Mouse (Mus musculus) midbrain, embryonic 10.5 days (tissue): Measurements from ENCODE around the gene Adra2c. TPM values are rescaled to one million over a fixed set of nuclear protein-coding genes. Genes with fewer than 3 reads are reported as not detected.

Experiments used
- DNase-seq: peaks from one replicate; pipeline ENCODE4 v3.0.0-alpha.2; 2017; ENCODE audit warnings: low spot score
- H3K27ac ChIP-seq: fragments of 300-500 bp; sonication (generic); replicated peaks from 2 replicates; pipeline ENCODE4 v1.5.1; 2016; ENCODE audit warnings: mild to moderate bottlenecking
- H3K27me3 ChIP-seq: fragments of 300-500 bp; sonication (generic); 2 replicates; pipeline ENCODE4 v1.6.1; 2016; ENCODE audit warnings: low read depth, mild to moderate bottlenecking; ENCODE audit not compliant: poor library complexity, severe bottlenecking
- H3K36me3 ChIP-seq: fragments of 300-500 bp; sonication (generic); 2 replicates; pipeline ENCODE4 v1.6.1; 2016; ENCODE audit warnings: mild to moderate bottlenecking, moderate library complexity
- H3K4me1 ChIP-seq: fragments of 300-500 bp; sonication (generic); 2 replicates; pipeline ENCODE4 v1.6.1; 2016
- H3K4me3 ChIP-seq: fragments of 300-500 bp; sonication (generic); 2 replicates; pipeline ENCODE4 v1.5.1; 2016; ENCODE audit warnings: mild to moderate bottlenecking, moderate library complexity
- H3K9me3 ChIP-seq: fragments of 300-500 bp; sonication (generic); replicated peaks from 2 replicates; pipeline ENCODE4 v1.6.1; 2016; ENCODE audit warnings: mild to moderate bottlenecking
- WGBS: fragments of 180-500 bp; shearing (Covaris S2); methylation state at CpG from one replicate; pipeline ENCODE4 v1.1.7; 2016; 5-methylcytosine and 5-hydroxymethylcytosine counted together
- polyA plus RNA-seq: library from polyadenylated mRNA; unstranded; fragments of >200 nt; fragmentation: Nextera tagmentation; extraction: Ambion mirVana; gene quantifications from 2 replicates; pipeline ENCODE4 v1.2.1, GENCODE M21; 2016

The Adra2c gene
- polyA plus RNA-seq, result not detected in 2 replicates

GRCm38 (mm10) chr5:35278019-35278418 lies at the start of gene Adra2c:
Gene Adra2c, plus strand, starts transcription at chr5:35278319.
- 39% methylated on average over 3 of the region's 3 CpGs for WGBS
- H3K9me3 ChIP-seq, result no peaks in the 10 kb centered on the region
- H3K27ac ChIP-seq, result 0 out of 2 replicates have a peak within 1 kb of the TSS, but pooled peaks have one; percentile 23
- no peak for DNase-seq
- H3K27me3 ChIP-seq, result peaks cover 73% of the 10 kb centered on the region
- H3K36me3 ChIP-seq, result no peaks in the 10 kb centered on the region
- H3K4me3 ChIP-seq, result peak within 1 kb of the TSS; percentile 62
- peaks cover 27% of the 10 kb centered on the region for H3K4me1 ChIP-seq

DNA sequence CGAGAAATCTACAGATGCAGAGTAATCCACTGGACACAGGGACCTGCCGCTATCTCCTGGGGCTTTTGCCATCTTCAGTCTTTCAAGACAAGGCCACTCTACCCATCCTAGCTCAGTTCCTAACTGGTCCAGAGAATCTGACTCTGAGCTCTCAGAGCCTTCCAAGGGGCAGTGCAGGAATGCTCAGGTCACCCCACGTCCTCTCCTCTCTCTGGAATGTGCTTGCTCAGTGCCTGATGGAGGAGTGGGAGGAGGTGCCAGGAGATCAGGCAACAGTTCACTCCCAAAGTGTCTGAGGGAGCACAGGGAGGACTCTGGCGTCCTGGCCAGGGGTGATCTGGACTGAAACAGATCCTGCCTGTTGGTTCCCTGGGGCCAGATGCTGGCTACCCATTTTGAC lies 45.0 kb upstream of the Adra2c start:
- Histone ChIP-seq H3K9me3 (no peaks in the 10 kb centered on the region), H3K27ac (no peak overlapping the region), H3K4me3 (no peak overlapping the region), H3K4me1 (peaks cover 3% of the 10 kb centered on the region; the same call in 1 of the 2 replicates), H3K27me3 (0 out of 2 replicates have a peak, but pooled peaks cover 3% of the 10 kb centered on the region), H3K36me3 (no peaks in the 10 kb centered on the region)
- WGBS, result 73% methylated on average over 4 of the region's 4 CpGs
- DNase-seq, result no peak

DNA sequence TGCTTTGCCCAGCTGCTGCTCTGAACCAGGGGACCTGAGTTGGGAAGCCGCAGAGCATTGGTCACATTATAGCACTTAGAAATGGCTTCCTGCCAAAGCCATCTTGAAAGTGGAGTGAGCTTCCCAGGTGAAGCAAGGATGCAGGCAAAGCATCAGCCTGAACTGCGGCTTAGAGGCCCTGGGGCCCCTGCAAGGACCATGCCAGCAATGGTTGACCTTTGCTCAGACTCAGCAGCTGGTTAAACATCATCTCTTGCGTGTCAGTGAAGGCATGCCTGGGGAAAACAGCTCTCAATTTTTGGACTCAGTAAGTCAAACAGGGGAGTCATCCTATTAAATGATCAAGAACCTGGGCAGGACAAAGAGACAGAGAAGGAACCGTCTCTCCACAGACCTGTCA lies 40.4 kb upstream of the Adra2c start:
- Histone ChIP-seq H3K4me1 (0 out of 2 replicates have a peak, but pooled peaks cover 3% of the 10 kb centered on the region), H3K9me3 (no peaks in the 10 kb centered on the region; the same call in 1 of the 2 replicates), H3K4me3 (no peak overlapping the region), H3K27me3 (no peaks in the 10 kb centered on the region), H3K36me3 (no peaks in the 10 kb centered on the region), H3K27ac (no peak overlapping the region)
- WGBS, result 86% methylated on average over 4 of the region's 4 CpGs
- no peak for DNase-seq

DNA sequence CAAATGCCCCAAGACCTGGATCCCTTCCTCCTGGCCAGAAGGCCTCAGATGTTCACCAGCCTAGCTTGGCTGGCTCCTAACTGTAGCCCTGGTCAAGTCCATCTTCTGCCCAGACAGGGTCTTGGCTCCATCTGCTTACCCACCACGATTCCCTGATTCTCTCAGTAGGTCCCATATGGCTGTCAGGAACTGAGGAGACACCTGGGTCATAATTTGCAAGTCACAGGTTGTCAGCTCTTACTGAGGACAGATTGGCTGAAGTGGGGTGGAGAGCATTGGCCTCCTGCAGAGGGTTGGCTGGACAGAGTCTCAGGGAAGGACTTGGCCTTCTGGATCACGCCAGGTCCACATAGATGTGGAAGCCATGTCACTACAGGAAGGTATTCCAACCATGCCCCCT lies 39.5 kb upstream of the Adra2c start:
- 0 out of 2 replicates have a peak, but pooled peaks cover 3% of the 10 kb centered on the region for H3K4me1 ChIP-seq
- no peak overlapping the region for H3K4me3 ChIP-seq
- H3K27ac ChIP-seq, result no peak overlapping the region
- 89% methylated on average over 2 of the region's 2 CpGs for WGBS
- no peaks in the 10 kb centered on the region for H3K27me3 ChIP-seq
- H3K36me3 ChIP-seq, result no peaks in the 10 kb centered on the region
- H3K9me3 ChIP-seq, result no peaks in the 10 kb centered on the region; the same call in 1 of the 2 replicates
- no peak for DNase-seq

- Histone ChIP-seq H3K27ac (no peak overlapping the region), H3K4me3 (no peak overlapping the region), H3K36me3 (no peaks in the 10 kb centered on the region), H3K9me3 (no peaks in the 10 kb centered on the region; the same call in 1 of the 2 replicates), H3K4me1 (0 out of 2 replicates have a peak, but pooled peaks cover 6% of the 10 kb centered on the region), H3K27me3 (no peaks in the 10 kb centered on the region; the same call in 1 of the 2 replicates)
- DNase-seq, result no peak
- WGBS, result 82% methylated on average over 3 of the region's 3 CpGs
These were observed 36.6 kb upstream of the Adra2c start for GRCm38 (mm10) chr5:35241556-35241955.

GRCm38 (mm10) chr5:35244204-35244603 lies 33.9 kb upstream of the Adra2c start:
- WGBS, result 5% methylated on average over 1 of the region's 1 CpGs
- Histone ChIP-seq H3K9me3 (no peaks in the 10 kb centered on the region; the same call in 1 of the 2 replicates), H3K27me3 (no peaks in the 10 kb centered on the region; the same call in 1 of the 2 replicates), H3K4me3 (no peak overlapping the region), H3K27ac (no peak overlapping the region), H3K4me1 (0 out of 2 replicates have a peak, but pooled peaks cover 3% of the 10 kb centered on the region), H3K36me3 (no peaks in the 10 kb centered on the region)
- DNase-seq, result no peak

- 54% methylated on average over 11 of the region's 11 CpGs for WGBS
- no peak for DNase-seq
- Histone ChIP-seq H3K27me3 (no peaks in the 10 kb centered on the region; the same call in 1 of the 2 replicates), H3K27ac (no peak overlapping the region), H3K4me3 (no peak overlapping the region), H3K36me3 (no peaks in the 10 kb centered on the region), H3K9me3 (no peaks in the 10 kb centered on the region; the same call in 1 of the 2 replicates), H3K4me1 (0 out of 2 replicates have a peak, but pooled peaks cover 3% of the 10 kb centered on the region)
These were observed 32.4 kb upstream of the Adra2c start for GRCm38 (mm10) chr5:35245555-35246273.

GRCm38 (mm10) chr5:35254964-35255716 lies 23.0 kb upstream of the Adra2c start:
- H3K27ac ChIP-seq, result peak overlapping the region; percentile 68
- no peaks in the 10 kb centered on the region for H3K36me3 ChIP-seq
- no peak overlapping the region for H3K4me3 ChIP-seq
- H3K9me3 ChIP-seq, result no peaks in the 10 kb centered on the region
- DNase-seq, result no peak
- H3K27me3 ChIP-seq, result no peaks in the 10 kb centered on the region; the same call in 1 of the 2 replicates
- 47% methylated on average over 5 of the region's 5 CpGs for WGBS
- H3K4me1 ChIP-seq, result peaks cover 23% of the 10 kb centered on the region

- peaks cover 4% of the 10 kb centered on the region for H3K27me3 ChIP-seq
- H3K4me1 ChIP-seq, result peaks cover 8% of the 10 kb centered on the region; the same call in 1 of the 2 replicates
- no peak overlapping the region for H3K27ac ChIP-seq
- no peaks in the 10 kb centered on the region for H3K36me3 ChIP-seq
- no peaks in the 10 kb centered on the region for H3K9me3 ChIP-seq
- WGBS, result 75% methylated on average over 4 of the region's 4 CpGs
- H3K4me3 ChIP-seq, result no peak overlapping the region
- no peak for DNase-seq
These were observed 14.4 kb upstream of the Adra2c start for GRCm38 (mm10) chr5:35263716-35264115.

DNA sequence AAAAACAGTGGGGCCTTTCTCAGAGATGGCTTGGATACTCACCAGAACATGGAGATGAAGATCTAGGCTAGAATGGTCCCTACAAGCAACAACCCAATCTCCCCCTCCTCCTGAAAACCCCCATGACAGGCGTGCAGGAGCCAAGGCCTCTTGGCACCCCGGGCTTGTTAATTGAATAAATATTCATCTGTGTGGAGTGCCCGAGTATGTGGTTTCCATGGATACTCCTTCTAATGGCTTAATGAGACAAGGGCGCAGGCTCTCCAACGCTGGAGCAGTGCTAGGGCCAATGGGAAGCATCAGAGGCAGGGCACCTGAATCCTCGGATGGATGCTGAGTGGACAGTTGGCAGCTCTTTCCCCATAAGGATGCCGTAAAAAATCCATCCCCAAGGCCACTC lies 10.6 kb upstream of the Adra2c start:
- Histone ChIP-seq H3K36me3 (no peaks in the 10 kb centered on the region), H3K4me3 (no peak overlapping the region), H3K27ac (no peak overlapping the region), H3K4me1 (peaks cover 8% of the 10 kb centered on the region; the same call in 1 of the 2 replicates), H3K9me3 (no peaks in the 10 kb centered on the region), H3K27me3 (peaks cover 4% of the 10 kb centered on the region)
- WGBS, result 66% methylated on average over 7 of the region's 7 CpGs
- DNase-seq, result no peak

- H3K36me3 ChIP-seq, result no peaks in the 10 kb centered on the region
- H3K4me3 ChIP-seq, result no peak overlapping the region
- peaks cover 22% of the 10 kb centered on the region for H3K4me1 ChIP-seq
- no peak overlapping the region for H3K27ac ChIP-seq
- H3K27me3 ChIP-seq, result peaks cover 47% of the 10 kb centered on the region
- H3K9me3 ChIP-seq, result no peaks in the 10 kb centered on the region
- no peak for DNase-seq
- WGBS, result 84% methylated on average over 11 of the region's 11 CpGs
These were observed 2.8 kb upstream of the Adra2c start for GRCm38 (mm10) chr5:35275356-35275755.

GRCm38 (mm10) chr5:35278741-35279695 lies 899 bp downstream of the Adra2c start:
- peak; percentile 68 for DNase-seq
- 0 out of 2 replicates have a peak overlapping the region, but pooled peaks have one; percentile 23 for H3K27ac ChIP-seq

More at GRCm38 (mm10) chr5:35278741-35279695, 899 bp downstream of the Adra2c start:
- whole genome bisulfite sequencing, result under 1% methylated on average over 118 of the region's 118 CpGs
- peaks cover 83% of the 10 kb centered on the region for H3K27me3 ChIP-seq
- peaks cover 27% of the 10 kb centered on the region for H3K4me1 ChIP-seq
- no peaks in the 10 kb centered on the region for H3K9me3 ChIP-seq
- H3K36me3 ChIP-seq, result no peaks in the 10 kb centered on the region
- H3K4me3 ChIP-seq, result peak overlapping the region; percentile 62
